Mouse (Mus musculus) layer of hippocampus, adult 9-10 months (tissue): ENCODE measurements at regions not wholly inside any gene's neighbourhood (a gene's known extent, or its start where the extent isn't known, plus 50 kb on each side); places are given as distances from the start of the nearest gene placed in this dataset.
A peak's percentile ranks its signal among the peaks of the same experiment; 100 is the strongest.

Experiments
- DNase-seq: peaks from one replicate; pipeline ENCODE4 v3.0.0; 2022; ENCODE audit warnings: low spot score

GRCm38 (mm10) chr14:67550462-67551185, 1541.6 kb upstream of the Gulo start:
- DNase-seq, result no peak

DNA sequence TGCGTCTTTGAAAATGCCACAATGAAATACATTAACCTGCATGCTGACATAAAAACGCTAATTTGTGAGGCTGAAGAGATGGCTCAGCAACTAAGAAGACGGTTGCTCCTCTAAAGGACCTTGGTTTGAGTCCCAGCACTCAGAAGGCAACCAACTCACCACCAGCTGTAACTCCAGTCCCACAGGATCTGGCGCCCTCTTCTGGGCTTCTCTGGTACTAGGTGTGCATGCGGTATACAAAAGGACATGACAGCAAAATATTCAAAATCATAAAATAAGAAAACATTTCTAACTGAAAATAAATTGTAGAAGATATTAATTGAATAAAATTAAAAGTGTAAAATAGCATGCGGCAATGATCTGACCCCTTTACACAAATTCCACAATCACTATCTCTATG, 1539.7 kb upstream of the Gulo start:
- DNase-seq, result no peak

DNA sequence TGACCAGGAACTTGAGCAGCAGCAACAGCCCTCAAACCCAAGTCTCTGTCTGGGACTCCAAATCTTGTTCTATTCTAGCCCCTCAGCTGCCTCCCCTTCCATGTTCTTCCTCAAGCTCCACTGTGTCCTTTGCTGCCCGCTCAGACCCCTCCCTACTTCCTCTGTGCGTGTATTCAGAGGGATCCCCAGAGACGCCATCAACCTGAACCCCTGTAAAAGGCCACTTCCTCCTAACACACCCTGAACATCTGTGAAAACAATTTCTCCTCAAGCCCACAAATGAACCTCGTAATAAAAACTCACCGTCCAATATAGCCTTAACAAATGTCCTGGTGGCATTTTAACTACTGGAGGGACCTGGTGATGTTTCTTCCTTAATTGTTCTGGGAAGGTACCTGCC, 1536.0 kb upstream of the Gulo start:
- DNase-seq, result no peak

DNA sequence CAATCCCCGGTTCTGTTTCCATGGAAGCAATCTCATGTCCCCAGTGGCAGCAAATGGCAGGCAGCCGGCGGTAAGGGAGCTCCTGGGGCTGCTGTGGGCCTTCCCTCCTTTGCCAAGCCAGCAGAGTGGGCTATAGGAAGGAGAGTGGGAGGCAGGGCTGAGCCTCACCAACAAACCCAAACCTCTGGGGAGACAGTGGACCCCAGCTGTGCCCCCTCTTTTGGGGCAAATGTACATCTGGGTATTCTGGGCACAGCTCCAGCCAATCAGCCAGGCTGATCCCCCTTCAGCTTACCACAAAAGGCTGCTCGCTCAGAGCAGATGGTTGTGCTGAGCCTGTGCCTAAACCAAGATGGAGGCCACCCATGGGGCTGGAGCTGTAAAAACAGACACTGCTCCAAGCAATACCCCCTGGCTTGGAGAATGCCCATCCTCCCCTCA, 1532.3 kb upstream of the Gulo start:
- DNase-seq, result peak; percentile 18

DNA sequence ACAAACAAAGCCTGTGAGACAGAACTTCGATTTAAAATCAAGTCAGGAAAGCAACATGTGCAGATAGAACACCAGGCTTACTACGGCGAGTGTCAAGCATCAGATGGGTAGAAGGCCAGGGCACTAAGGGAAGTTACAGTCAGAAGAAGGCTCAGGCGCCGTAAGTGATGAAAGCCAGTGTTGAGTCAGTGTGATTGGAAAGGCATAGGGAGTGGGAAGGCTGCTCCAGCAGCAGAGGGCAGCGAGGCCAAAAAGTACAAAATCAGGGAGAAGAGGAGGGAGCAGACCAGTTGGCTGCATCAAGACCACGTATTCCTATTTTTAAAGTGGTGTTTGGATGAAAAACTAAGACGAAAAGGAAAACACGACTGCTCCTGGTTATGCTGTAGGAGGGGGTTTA, 1529.7 kb upstream of the Gulo start:
- DNase-seq, result no peak

GRCm38 (mm10) chr14:67536787-67537659, 1528.0 kb upstream of the Gulo start:
- DNase-seq, result no peak

GRCm38 (mm10) chr14:67506729-67507395, 1497.9 kb upstream of the Gulo start:
- peak; percentile 0 for DNase-seq

DNA sequence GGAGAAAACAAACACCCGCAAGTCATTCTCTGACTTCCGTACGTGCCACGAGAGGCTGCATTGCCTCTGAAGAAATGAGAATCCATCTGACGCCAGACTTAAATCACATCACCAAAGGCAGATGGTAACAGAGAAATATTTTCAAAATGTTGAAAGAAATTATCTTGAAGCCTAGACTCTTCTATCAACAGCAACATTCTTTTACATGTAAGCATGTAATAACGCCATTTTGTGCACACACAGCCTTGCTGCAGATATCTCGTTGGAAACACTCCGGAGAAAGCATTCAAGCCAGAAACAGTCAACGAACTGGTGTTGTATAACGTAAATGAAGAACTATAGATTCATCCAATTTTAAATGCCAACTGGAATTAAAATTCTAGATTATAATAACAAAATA, 1483.1 kb upstream of the Gulo start:
- DNase-seq, result no peak

DNA sequence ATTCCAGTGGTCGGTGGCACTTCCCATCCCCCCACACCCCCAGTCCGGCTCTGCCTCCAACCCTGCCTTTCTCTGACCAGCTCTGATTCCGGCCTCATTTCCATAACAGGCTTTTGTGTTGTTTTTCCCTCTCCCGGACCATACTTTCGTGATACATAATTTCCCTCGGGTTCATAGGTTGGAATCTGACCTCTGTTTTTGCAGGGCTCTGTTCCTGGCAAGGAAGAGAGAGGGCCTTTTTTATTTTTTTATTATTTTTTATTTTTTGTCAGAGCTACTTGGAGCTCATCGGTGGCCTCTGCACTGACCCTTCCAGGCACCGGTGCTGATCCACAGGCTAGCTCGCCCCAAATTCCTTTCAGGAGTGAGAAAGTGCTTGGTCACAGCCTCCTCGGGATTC, 1477.7 kb upstream of the Gulo start:
- no peak for DNase-seq

GRCm38 (mm10) chr14:67485449-67485800, 1476.4 kb upstream of the Gulo start:
- no peak for DNase-seq

GRCm38 (mm10) chr14:67484533-67485448, 1475.8 kb upstream of the Gulo start:
- no peak for DNase-seq
